Mouse (Mus musculus) heart, postnatal 0 days (tissue): Measurements from ENCODE around the gene Gm5767. TPM values are rescaled to one million over a fixed set of nuclear protein-coding genes. Genes with fewer than 3 reads are reported as not detected.

Source experiments
- ATAC-seq: fragments of 200-750 bp; cut with Nextera tagmentation; 2 replicates; pipeline ENCODE4 v1.8.0; 2017; ENCODE audit warnings: low read depth, moderate number of reproducible peaks, moderate library complexity; ENCODE audit not compliant: insufficient read depth
- DNase-seq: peaks from one replicate; pipeline ENCODE4 v3.0.0-alpha.2; 2016; ENCODE audit warnings: low spot score
- H3K27ac ChIP-seq: fragments of 300-500 bp; sonication (generic); 2 replicates; pipeline ENCODE4 v1.5.1; 2014; ENCODE audit warnings: low read depth, mild to moderate bottlenecking
- H3K27me3 ChIP-seq: fragments of 300-500 bp; sonication (generic); 2 replicates; pipeline ENCODE4 v1.6.1; 2014; ENCODE audit warnings: low read length, mixed read lengths; ENCODE audit not compliant: control insufficient read depth, insufficient read depth
- H3K36me3 ChIP-seq: fragments of 300-500 bp; sonication (generic); replicated peaks from 2 replicates; pipeline ENCODE4 v1.6.1; 2014; ENCODE audit warnings: low read length, mixed read lengths; ENCODE audit not compliant: control insufficient read depth, insufficient read depth
- H3K4me1 ChIP-seq: fragments of 300-500 bp; sonication (generic); 2 replicates; pipeline ENCODE4 v1.6.1; 2014; ENCODE audit warnings: antibody characterized with exemption; ENCODE audit not compliant: control insufficient read depth, insufficient read depth
- H3K4me2 ChIP-seq: fragments of 300-500 bp; sonication (generic); 2 replicates; pipeline ENCODE4 v1.6.1; 2014; ENCODE audit warnings: low read depth, mild to moderate bottlenecking, low read length, moderate library complexity
- H3K4me3 ChIP-seq: fragments of 300-500 bp; sonication (generic); 2 replicates; pipeline ENCODE4 v1.5.1; 2014; ENCODE audit warnings: low read depth, low read length
- H3K9ac ChIP-seq: fragments of 300-500 bp; sonication (generic); replicated peaks from 2 replicates; pipeline ENCODE4 v1.6.1; 2014; ENCODE audit warnings: low read depth, low read length, mixed read lengths
- H3K9me3 ChIP-seq: fragments of 300-500 bp; sonication (generic); replicated peaks from 2 replicates; pipeline ENCODE4 v1.6.1; 2016; ENCODE audit warnings: low read length; ENCODE audit not compliant: control insufficient read depth
- CTCF ChIP-seq: IDR thresholded peaks from 2 replicates; pipeline ENCODE4 v1.5.1; 2016; ENCODE audit warnings: antibody characterized with exemption, control low read depth, low read depth
- EP300 ChIP-seq: IDR thresholded peaks from 2 replicates; pipeline ENCODE4 v1.6.1; 2016; ENCODE audit warnings: antibody characterized with exemption, low read depth
- WGBS: fragments of 180-500 bp; shearing (Covaris S2); extraction: QIAGEN DNeasy Blood & Tissue Kit; methylation state at CpG from one replicate; pipeline ENCODE4 v1.1.7; 2014; 5-methylcytosine and 5-hydroxymethylcytosine counted together
- polyA plus RNA-seq: library from polyadenylated mRNA; unstranded; fragments of >200 nt; fragmentation: Nextera tagmentation; extraction: Ambion mirVana; gene quantifications from 2 replicates; pipeline ENCODE4 v1.2.1, GENCODE M21; 2015
- total RNA-seq: library from RNA; depleted of rRNA; stranded (reverse); fragments of >200 nt; gene quantifications from 2 replicates; pipeline ENCODE4 v1.2.3, GENCODE M21; 2014; ENCODE audit warnings: low replicate concordance

Gm5767 gene
- total and polyA plus RNA-seq, 2 experiments from 2014 or later = not detected

DNA sequence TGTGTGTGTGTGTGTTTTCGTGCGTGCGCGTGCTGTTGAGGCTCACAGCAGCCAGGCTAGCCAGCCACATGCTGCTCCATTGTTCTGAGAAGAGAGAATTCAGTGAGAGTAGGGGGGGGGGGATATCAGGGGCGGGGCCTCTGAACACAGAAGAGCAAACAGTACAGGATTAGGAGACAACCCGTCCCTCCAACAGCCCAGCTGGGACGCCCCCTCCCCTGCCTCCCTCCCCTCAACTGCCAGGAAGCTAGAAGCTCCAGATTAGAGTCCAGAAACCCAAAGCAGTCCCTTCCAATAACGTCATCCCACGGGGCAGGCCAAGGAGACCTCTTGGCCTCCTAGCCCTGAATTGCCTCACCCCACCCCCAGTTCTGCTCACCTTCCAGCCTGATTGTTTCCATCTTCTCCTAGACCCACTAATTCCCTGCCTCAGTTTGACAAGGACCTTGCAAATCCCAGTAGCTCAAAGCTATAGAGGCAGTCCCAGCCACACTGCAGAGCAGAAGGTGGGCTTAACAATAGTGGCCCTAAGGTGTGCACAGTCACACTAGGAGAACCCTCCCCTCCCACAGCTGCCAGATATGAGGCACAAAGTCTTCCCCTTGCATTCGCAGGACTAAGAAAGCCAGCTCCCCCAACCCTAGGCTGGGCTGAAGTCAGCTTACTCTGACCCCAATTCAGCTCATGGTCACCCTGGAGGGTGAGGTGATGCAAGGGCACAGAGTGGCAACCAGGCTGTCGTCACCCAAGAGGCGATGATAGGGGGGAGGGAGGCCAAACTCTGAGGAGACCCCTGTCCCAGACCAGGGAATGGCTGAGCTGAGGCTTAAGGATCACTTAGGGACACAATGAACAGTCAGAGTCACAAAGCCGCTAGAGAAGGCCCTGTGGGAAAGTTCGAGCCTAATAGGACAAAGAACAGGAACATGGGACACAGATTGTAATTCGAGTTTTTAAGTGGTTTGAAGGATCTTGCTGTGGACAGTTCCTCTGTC, 10.2 kb upstream of the Gm5767 start:
- Histone ChIP-seq H3K4me1 (peaks cover 50% of the 10 kb centered on the region), H3K36me3 (no peaks in the 10 kb centered on the region), H3K9ac (peak overlapping the region; percentile 51), H3K4me3 (peak overlapping the region; percentile 72), H3K27me3 (no peaks in the 10 kb centered on the region), H3K9me3 (no peaks in the 10 kb centered on the region), H3K27ac (peak overlapping the region; percentile 88), H3K4me2 (peak overlapping the region; percentile 79)
- ATAC-seq (no peak), DNase-seq (no peak)
- WGBS = 16% methylated on average over 15 of the region's 15 CpGs
- TF ChIP-seq EP300 = no peak
- no peak for TF ChIP-seq CTCF

DNA sequence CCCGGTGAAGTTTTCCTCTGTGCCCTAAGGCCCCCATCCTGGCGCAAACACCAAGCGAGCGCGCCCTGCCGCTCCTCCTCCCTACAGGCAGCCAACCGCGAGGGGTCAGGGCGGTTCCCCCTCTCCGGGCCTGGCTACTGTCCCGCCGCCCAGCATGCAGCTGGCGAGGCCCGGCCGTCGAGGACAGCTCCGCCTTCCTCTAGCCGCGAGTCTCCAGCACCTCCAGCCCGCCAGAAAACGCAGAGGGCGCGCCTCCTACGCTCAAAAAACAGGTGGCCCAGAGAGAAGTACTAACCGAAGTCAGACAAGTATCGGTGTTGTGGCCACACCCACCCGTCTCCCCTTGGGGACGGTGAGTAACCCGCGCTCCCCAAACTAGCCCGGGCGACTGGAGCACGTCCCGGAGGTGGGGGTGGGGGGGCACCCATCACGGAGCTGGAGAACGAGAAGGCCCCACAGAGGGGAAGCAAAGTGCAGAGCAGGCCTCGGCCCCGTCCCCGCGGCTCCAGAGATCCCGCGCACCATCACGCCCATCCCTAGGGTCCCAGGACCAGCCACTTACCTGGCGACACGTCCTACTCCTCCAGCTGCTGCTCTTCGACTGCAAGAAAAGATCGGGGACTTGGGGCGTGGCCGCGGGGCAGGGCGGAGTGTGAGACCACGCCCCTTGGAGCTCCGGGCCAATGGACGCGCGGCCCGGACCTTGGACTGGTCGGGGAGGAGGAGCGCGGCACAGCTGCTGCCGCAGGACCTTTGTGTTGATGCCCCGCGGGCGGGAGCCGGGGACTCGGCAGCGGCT, 8.8 kb upstream of the Gm5767 start, which contains the start of gene Carhsp1:
TSS of gene Carhsp1 (minus strand) at position 605 of the 799 bp plus-strand sequence.
- WGBS = under 1% methylated on average over 63 of the region's 67 CpGs
- Histone ChIP-seq H3K27ac (peak within 1 kb of the TSS; percentile 88), H3K36me3 (no peaks in the 10 kb centered on the region), H3K27me3 (no peaks in the 10 kb centered on the region), H3K4me1 (peaks cover 40% of the 10 kb centered on the region), H3K9me3 (no peaks in the 10 kb centered on the region), H3K4me2 (peak within 1 kb of the TSS; percentile 79), H3K4me3 (peak within 1 kb of the TSS; percentile 72), H3K9ac (peak within 1 kb of the TSS; percentile 51)
- peak; percentile 42 for TF ChIP-seq CTCF
- TF ChIP-seq EP300 = no peak
- DNase-seq = peak; percentile 91
- ATAC-seq = peak; percentile 89

DNA sequence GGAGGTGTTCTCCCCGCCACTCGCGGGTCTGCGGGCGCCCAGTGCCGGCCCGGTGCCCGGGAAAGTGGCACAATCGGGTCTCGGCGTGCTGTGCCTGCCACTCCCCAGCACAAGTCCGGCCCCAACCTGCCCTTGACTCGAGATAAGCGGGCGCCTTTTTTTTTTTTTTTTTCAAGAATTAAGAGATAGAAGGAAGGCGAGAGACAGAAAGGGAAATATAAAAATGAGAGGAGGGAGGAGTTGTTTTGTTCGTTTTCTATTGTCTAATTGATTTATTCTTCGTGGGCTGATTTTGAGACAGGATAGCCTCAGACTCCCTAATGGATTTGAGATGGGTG, 8.3 kb upstream of the Gm5767 start:
- ATAC-seq (no peak), DNase-seq (no peak)
- no peaks in the 10 kb centered on the region for H3K27me3 ChIP-seq
- no peak overlapping the region for H3K9ac ChIP-seq
- no peak overlapping the region for H3K27ac ChIP-seq
- peak overlapping the region; percentile 79 for H3K4me2 ChIP-seq
- 1% methylated on average over 18 of the region's 18 CpGs for WGBS
- H3K4me3 ChIP-seq = peak overlapping the region; percentile 72
- TF ChIP-seq EP300 (no peak), CTCF (no peak)
- H3K9me3 ChIP-seq = no peaks in the 10 kb centered on the region
- no peaks in the 10 kb centered on the region for H3K36me3 ChIP-seq
- peaks cover 34% of the 10 kb centered on the region for H3K4me1 ChIP-seq

DNA sequence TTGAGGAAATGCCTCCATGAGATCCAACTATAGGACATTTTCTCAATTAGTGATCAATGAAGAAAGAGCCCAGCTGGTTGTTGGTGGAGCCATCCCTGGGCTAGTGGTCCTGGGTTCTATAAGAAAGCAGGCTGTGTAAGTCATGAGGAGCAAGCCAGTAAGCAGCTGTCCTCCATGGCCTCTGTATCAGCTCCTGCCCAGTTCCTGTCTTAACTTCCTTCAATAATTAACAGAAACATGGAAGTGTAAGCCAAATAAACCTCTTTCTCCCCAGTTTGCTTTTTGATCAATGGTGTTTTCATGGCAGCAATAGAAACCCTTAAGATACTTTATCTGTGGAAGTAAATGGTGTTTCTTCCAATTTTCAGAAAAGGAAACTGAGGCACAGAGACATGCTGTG, 7.8 kb upstream of the Gm5767 start:
- DNase-seq = no peak
- H3K9ac ChIP-seq = no peak overlapping the region
- H3K27me3 ChIP-seq = no peaks in the 10 kb centered on the region
- TF ChIP-seq CTCF (no peak), EP300 (no peak)
- peaks cover 29% of the 10 kb centered on the region for H3K4me1 ChIP-seq
- H3K9me3 ChIP-seq = no peaks in the 10 kb centered on the region
- H3K27ac ChIP-seq = no peak overlapping the region
- H3K4me2 ChIP-seq = no peak overlapping the region
- no peaks in the 10 kb centered on the region for H3K36me3 ChIP-seq
- ATAC-seq = no peak
- H3K4me3 ChIP-seq = no peak overlapping the region

DNA sequence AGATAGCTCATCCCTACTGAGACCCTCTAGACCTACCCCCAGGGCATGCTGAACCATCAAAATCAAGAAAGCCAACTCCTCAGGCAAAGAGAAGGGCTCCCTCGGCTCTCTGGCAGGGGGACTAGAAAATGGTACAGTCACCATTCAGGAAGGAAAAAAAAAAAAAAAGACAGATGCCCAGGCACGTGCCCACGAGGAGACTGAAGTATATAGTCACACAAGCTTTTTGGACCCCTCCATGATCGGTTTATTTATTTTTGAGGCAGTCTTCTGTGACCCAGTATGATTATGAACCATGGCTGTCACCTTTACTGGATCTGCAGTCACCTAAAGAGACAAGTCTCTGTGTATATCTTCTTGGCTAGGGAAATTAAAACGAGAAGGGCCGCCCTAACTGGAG, 7.2 kb upstream of the Gm5767 start:
- Histone ChIP-seq H3K9ac (no peak overlapping the region), H3K4me2 (no peak overlapping the region), H3K9me3 (no peaks in the 10 kb centered on the region), H3K4me1 (peaks cover 24% of the 10 kb centered on the region), H3K27me3 (no peaks in the 10 kb centered on the region), H3K4me3 (no peak overlapping the region), H3K36me3 (no peaks in the 10 kb centered on the region), H3K27ac (no peak overlapping the region)
- ATAC-seq (no peak), DNase-seq (no peak)
- TF ChIP-seq CTCF = no peak
- TF ChIP-seq EP300 = no peak
- WGBS = 70% methylated on average over 6 of the region's 6 CpGs
